Comparison of ENCODE assay signal across 13 mouse cellular contexts in the genomic region with DNA sequence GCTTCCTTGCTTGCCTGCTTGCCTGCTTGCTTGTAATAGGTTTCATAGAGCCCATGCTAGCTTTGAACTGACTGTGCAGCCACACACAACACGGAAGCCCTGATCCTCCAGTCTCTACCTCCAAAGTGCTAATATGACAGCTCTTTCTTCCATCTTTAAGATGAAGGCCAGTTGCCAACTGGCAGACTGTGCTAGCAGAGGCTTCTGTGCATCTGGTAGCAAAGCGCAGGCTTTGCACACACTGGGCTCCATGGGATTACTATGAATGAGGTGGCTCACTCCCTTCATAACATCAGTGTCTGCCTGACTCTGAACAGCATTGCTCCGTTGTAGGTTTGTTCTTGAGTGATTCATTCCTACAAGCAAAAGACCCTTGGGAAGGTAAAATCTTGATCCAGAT.
A peak's percentile ranks its signal among the peaks of the same experiment; 100 is the strongest.
DNase-seq lines count a peak whose midpoint lies in the region; ATAC-seq and TF ChIP-seq lines count a peak whose summit lies in the region.
"Had no signal": no experiment of that assay in that cellular context is flagged by ENCODE, and none has a peak within 500 bp of the region (broad histone marks: within the 10 kb centered on the region; RNA-seq: fewer than 3 reads in every experiment).

No protein-coding gene starts in this region.

- H3K36me3 ChIP-seq in embryonic facial prominence, embryonic 14.5 days (ENCODE audit: control insufficient read depth, insufficient read depth, low read length): no peaks in the 10 kb centered on the region
- no peaks in the 10 kb centered on the region for H3K36me3 ChIP-seq in limb, embryonic 14.5 days (ENCODE audit: control insufficient read depth, insufficient read depth, low read length)
- H3K36me3 ChIP-seq: lung, embryonic 15.5 days had no signal

- no peak overlapping the region for H3K4me2 ChIP-seq in embryonic facial prominence, embryonic 14.5 days (ENCODE audit: low read depth, low read length)
- no peak overlapping the region for H3K4me2 ChIP-seq in limb, embryonic 14.5 days (replicated peaks; ENCODE audit: low read depth, low read length, severe bottlenecking)

- no peak for ATAC-seq in embryonic facial prominence, embryonic 14.5 days (ENCODE audit: low read depth)
- no peak for ATAC-seq in limb, embryonic 14.5 days (ENCODE audit: low FRiP score, low read depth)

- no peak for TF ChIP-seq POLR2A in limb, embryonic 14.5 days (IDR thresholded peaks at IDR 0.05; ENCODE audit: borderline replicate concordance, extremely low read depth, insufficient read depth, insufficient read length)

- TF ChIP-seq CTCF in left cerebral cortex, adult 2 months (IDR thresholded peaks at IDR 0.05): no peak

- no peak overlapping the region for H3K4me3 ChIP-seq in left cerebral cortex, adult 2 months
- H3K4me3 ChIP-seq in embryonic facial prominence, embryonic 14.5 days (ENCODE audit: low read depth, low read length): no peak overlapping the region
- H3K4me3 ChIP-seq in limb, embryonic 14.5 days (replicated peaks; ENCODE audit: low read length): no peak overlapping the region
- H3K4me3 ChIP-seq: lung, embryonic 15.5 days; megakaryocyte, embryonic 14.5 days had no signal

- peak; percentile 45 to 55 for DNase-seq in cerebellum, postnatal 10 days
- no peak for DNase-seq in cerebellum, postnatal 4 days (ENCODE audit: low spot score in 2 of 2)
- peak; percentile 57 for DNase-seq in left cerebral cortex, postnatal 4 days
- no peak for DNase-seq in left cerebral cortex, adult 2 months (ENCODE audit: extremely low spot score in 1 of 2, low spot score in 2 of 2)
- DNase-seq in embryonic facial prominence, embryonic 14.5 days (ENCODE audit: low spot score): peak; percentile 34
- no peak for DNase-seq in limb, embryonic 14.5 days (ENCODE audit: low spot score)
- DNase-seq in cerebellum, postnatal 36 days: no peak
- no peak for DNase-seq in left cerebral cortex, adult 11 months (ENCODE audit: low spot score)
- DNase-seq: cerebellum, adult 8-10 months; heart, postnatal 14 days; layer of hippocampus, adult 9-11 months had no signal

- no peaks in the 10 kb centered on the region for H3K27me3 ChIP-seq in embryonic facial prominence, embryonic 14.5 days (replicated peaks; ENCODE audit: control insufficient read depth, insufficient read depth, low read length)
- no peaks in the 10 kb centered on the region for H3K27me3 ChIP-seq in limb, embryonic 14.5 days (ENCODE audit: control insufficient read depth, insufficient read depth, low read length)
- H3K27me3 ChIP-seq: lung, embryonic 15.5 days; megakaryocyte, embryonic 14.5 days had no signal

- peaks cover 24% of the 10 kb centered on the region for H3K4me1 ChIP-seq in embryonic facial prominence, embryonic 14.5 days (ENCODE audit: control insufficient read depth, insufficient read depth, low read length)
- peaks cover 63% of the 10 kb centered on the region for H3K4me1 ChIP-seq in limb, embryonic 14.5 days (ENCODE audit: control insufficient read depth, insufficient read depth, low read length)
- H3K4me1 ChIP-seq: megakaryocyte, embryonic 14.5 days had no signal

- H3K9ac ChIP-seq in embryonic facial prominence, embryonic 14.5 days (ENCODE audit: low read depth, low read length): no peak overlapping the region
- H3K9ac ChIP-seq in limb, embryonic 14.5 days (ENCODE audit: low read depth, low read length, severe bottlenecking): no peak overlapping the region
- H3K9ac ChIP-seq: lung, embryonic 15.5 days had no signal

- intact Hi-C loops in left cerebral cortex, postnatal 4 days (cut with DNase I): no loop called here
- intact Hi-C loops in left cerebral cortex, adult 2 months (cut with DNase I): no loop called here

- no peak overlapping the region for H3K27ac ChIP-seq in left cerebral cortex, adult 2 months
- H3K27ac ChIP-seq in embryonic facial prominence, embryonic 14.5 days (replicated peaks; ENCODE audit: low read depth, low read length): peak overlapping the region; percentile 75; the same call in 1 of the 2 replicates
- H3K27ac ChIP-seq in limb, embryonic 14.5 days (replicated peaks; ENCODE audit: low read depth, low read length): peak overlapping the region; percentile 78

- WGBS in embryonic facial prominence, embryonic 14.5 days: 61% methylated on average over 3 of the region's 3 CpGs
- 54% methylated on average over 3 of the region's 3 CpGs for WGBS in limb, embryonic 14.5 days

- no peaks in the 10 kb centered on the region for H3K9me3 ChIP-seq in embryonic facial prominence, embryonic 14.5 days (ENCODE audit: control insufficient read depth, low read length)
- H3K9me3 ChIP-seq in limb, embryonic 14.5 days (ENCODE audit: control insufficient read depth, low read length): no peaks in the 10 kb centered on the region
- H3K9me3 ChIP-seq: lung, embryonic 15.5 days; megakaryocyte, embryonic 14.5 days had no signal

Comparison
In these comparisons a context has a peak if more than half of its experiments do, and no peak if none do; other contexts are left out.
1. DNase-seq: peak in cerebellum, postnatal 10 days (2 of 2), left cerebral cortex, postnatal 4 days (single experiment) and embryonic facial prominence, embryonic 14.5 days (single experiment); none in cerebellum, postnatal 4 days (0 of 2), left cerebral cortex, adult 2 months (0 of 2), limb, embryonic 14.5 days (single experiment), cerebellum, postnatal 36 days (0 of 2) and left cerebral cortex, adult 11 months (single experiment).